Mouse (Mus musculus) liver, postnatal 0 days (tissue): ENCODE data around the gene Hist1h2af.

Experiments
- CTCF ChIP-seq: sonication (generic); IDR thresholded peaks from 2 replicates; pipeline ENCODE4 v1.5.1; 2016; ENCODE audit warnings: antibody characterized with exemption, low read depth
- EP300 ChIP-seq: IDR thresholded peaks from 2 replicates; pipeline ENCODE4 v1.6.1; 2016; ENCODE audit warnings: antibody characterized with exemption, low read depth, mild to moderate bottlenecking

GRCm38 (mm10) chr13:23554393-23554792, 20.7 kb downstream of the Hist1h2af start:
- no peak for TF ChIP-seq CTCF
- no peak for TF ChIP-seq EP300
